Mouse (Mus musculus) kidney, adult 2 months (tissue): ENCODE results near the gene Ankrd11.

Source experiments
- CTCF ChIP-seq: fragments of 200-500 bp; conservative IDR thresholded peaks from 2 replicates; pipeline ENCODE4 v1.5.1; 2011; ENCODE audit warnings: low read depth, mild to moderate bottlenecking, control low read depth, low read length, moderate library complexity, mixed read lengths; ENCODE audit not compliant: insufficient read depth, insufficient read length
- POLR2A ChIP-seq: fragments of 200-500 bp; IDR thresholded peaks from one replicate; pipeline ENCODE4 v1.6.1; 2011; ENCODE audit warnings: low read depth, low read length, control low read depth

DNA sequence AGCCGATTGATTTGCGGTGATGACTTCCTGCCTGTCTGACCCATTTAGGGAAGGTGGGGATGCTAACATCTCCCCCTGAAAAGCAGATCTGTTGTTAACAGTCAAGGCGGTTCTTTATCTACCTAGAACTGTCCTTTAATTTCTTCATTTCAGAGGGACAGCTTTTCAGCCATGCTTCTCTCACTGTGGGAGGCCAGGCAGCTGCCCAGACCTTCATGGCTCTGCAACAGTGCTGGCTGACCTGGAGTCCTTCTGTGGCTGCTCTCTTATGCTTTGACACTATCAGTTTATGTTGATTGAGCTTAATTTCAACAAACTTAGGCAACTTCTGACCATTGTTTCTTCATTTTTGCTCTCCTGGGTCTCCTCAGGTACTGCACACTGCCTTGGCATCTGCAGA lies 161.8 kb downstream of the Ankrd11 start:
- TF ChIP-seq POLR2A (no peak), CTCF (no peak)
